26 mouse cellular contexts compared by ENCODE assay signal in the genomic region with DNA sequence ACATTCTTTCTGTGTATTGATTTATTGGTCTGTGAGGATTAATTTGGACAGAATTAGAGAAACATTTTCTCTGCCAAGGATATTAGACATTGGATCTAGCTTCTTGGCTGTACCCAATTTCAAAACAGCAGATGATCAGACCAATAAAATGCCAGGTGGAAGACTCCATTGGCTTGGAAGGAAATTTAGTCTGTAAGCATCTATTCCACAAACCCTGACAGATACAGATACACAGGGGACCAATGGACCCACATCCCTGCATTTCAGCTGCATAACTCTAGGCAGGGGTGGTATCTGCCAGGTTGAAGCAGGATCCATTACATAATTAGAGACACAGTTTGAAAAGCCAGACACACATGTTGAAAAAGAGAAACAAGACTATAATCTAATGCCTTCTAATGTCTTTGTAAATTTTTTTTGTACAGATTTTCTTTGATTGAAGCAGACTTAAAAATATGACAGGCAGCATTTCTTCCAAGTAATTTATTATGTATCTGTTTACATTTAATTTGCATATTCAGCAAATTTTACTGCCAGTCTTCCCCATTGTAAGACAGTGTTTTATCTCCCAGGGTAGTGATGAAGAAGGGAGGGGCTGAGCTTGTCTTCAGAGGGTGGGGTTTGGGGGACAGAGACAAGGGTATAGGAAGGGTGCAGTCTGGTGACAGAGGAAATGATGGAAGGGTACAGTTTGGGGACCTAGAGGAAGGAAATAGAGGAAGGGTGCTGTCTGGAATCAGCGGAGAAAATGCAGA.
DNase-seq lines count a peak whose midpoint lies in the region; ATAC-seq and TF ChIP-seq lines count a peak whose summit lies in the region.
"Had no signal": no experiment of that assay in that cellular context is flagged by ENCODE, and none has a peak within 500 bp of the region (broad histone marks: within the 10 kb centered on the region; RNA-seq: fewer than 3 reads in every experiment).

No protein-coding gene starts in this region.

- no peaks in the 10 kb centered on the region for H3K36me3 ChIP-seq in forebrain, embryonic 14.5 days (ENCODE audit: control insufficient read depth, insufficient read depth, low read length)
- H3K36me3 ChIP-seq in forebrain, embryonic 11.5 days (ENCODE audit: control insufficient read depth, insufficient read depth, low read length), result no peaks in the 10 kb centered on the region
- H3K36me3 ChIP-seq: embryonic facial prominence, embryonic 12.5 days; heart, embryonic 15.5 days; intestine, embryonic 15.5 days; limb, embryonic 15.5 days; midbrain, embryonic 13.5 days had no signal

- H3K27ac ChIP-seq in forebrain, embryonic 14.5 days (ENCODE audit: low read depth, low read length), result no peak overlapping the region; the same call in 1 of the 2 replicates
- no peak overlapping the region for H3K27ac ChIP-seq in forebrain, embryonic 11.5 days (ENCODE audit: low read depth, low read length)
- H3K27ac ChIP-seq: embryonic facial prominence, embryonic 12.5 days; heart, embryonic 15.5 days; intestine, embryonic 15.5 days; limb, embryonic 15.5 days; liver, embryonic 14.5 days; midbrain, embryonic 13.5 days; stomach, postnatal 0 days had no signal

- DNase-seq in forebrain, embryonic 14.5 days (ENCODE audit: low spot score), result peak; percentile 23
- no peak for DNase-seq in forebrain, embryonic 11.5 days (ENCODE audit: low spot score)
- DNase-seq in layer of hippocampus, adult 11-12 months (ENCODE audit: low spot score), result peak; percentile 13
- no peak for DNase-seq in layer of hippocampus, postnatal 36 days
- peak; percentile 38 for DNase-seq in brain, embryonic 14.5 days (ENCODE audit: low read depth)
- DNase-seq in layer of hippocampus, adult 9-11 months, result peak; percentile 53
- no peak for DNase-seq in cerebellum, adult 9-11 months
- no peak for DNase-seq in adrenal gland, postnatal 25 days
- DNase-seq: cerebellum, adult 18-20 months; cerebellum, postnatal 25 days; heart, postnatal 36 days; kidney, adult 8-10 months; kidney, postnatal 25 days; left cerebral cortex, postnatal 4 days; lung, embryonic 14.5 days; right cerebral cortex, postnatal 14 days; thymus, adult 2 months; thymus, postnatal 4 days had no signal

- no peaks in the 10 kb centered on the region for H3K4me1 ChIP-seq in forebrain, embryonic 14.5 days (ENCODE audit: control insufficient read depth, insufficient read depth, low read length)
- H3K4me1 ChIP-seq in forebrain, embryonic 11.5 days (replicated peaks; ENCODE audit: control insufficient read depth, insufficient read depth, low read length), result no peaks in the 10 kb centered on the region
- H3K4me1 ChIP-seq: embryonic facial prominence, embryonic 12.5 days; heart, embryonic 15.5 days; intestine, embryonic 15.5 days; limb, embryonic 15.5 days; megakaryocyte, embryonic 14.5 days; midbrain, embryonic 13.5 days had no signal

- no peaks in the 10 kb centered on the region for H3K9me3 ChIP-seq in forebrain, embryonic 14.5 days (replicated peaks; ENCODE audit: control insufficient read depth, low read length)
- no peaks in the 10 kb centered on the region for H3K9me3 ChIP-seq in forebrain, embryonic 11.5 days (ENCODE audit: control insufficient read depth, low read length)
- H3K9me3 ChIP-seq: embryonic facial prominence, embryonic 12.5 days; heart, embryonic 15.5 days; intestine, embryonic 15.5 days; limb, embryonic 15.5 days; midbrain, embryonic 13.5 days had no signal

- no peak overlapping the region for H3K4me2 ChIP-seq in forebrain, embryonic 14.5 days (ENCODE audit: low read length)
- H3K4me2 ChIP-seq in forebrain, embryonic 11.5 days (ENCODE audit: low read depth, low read length, severe bottlenecking), result no peak overlapping the region
- H3K4me2 ChIP-seq: embryonic facial prominence, embryonic 12.5 days; heart, embryonic 15.5 days; intestine, embryonic 15.5 days; limb, embryonic 15.5 days; lung, embryonic 14.5 days; midbrain, embryonic 13.5 days had no signal

- no peak overlapping the region for H3K4me3 ChIP-seq in forebrain, embryonic 14.5 days (ENCODE audit: low read depth, low read length)
- H3K4me3 ChIP-seq in forebrain, embryonic 11.5 days (ENCODE audit: low read depth, low read length), result no peak overlapping the region
- H3K4me3 ChIP-seq: embryonic facial prominence, embryonic 12.5 days; heart, embryonic 15.5 days; intestine, embryonic 15.5 days; limb, embryonic 15.5 days; megakaryocyte, embryonic 14.5 days; midbrain, embryonic 13.5 days had no signal

- no peak overlapping the region for H3K9ac ChIP-seq in forebrain, embryonic 14.5 days (ENCODE audit: low read length)
- H3K9ac ChIP-seq in forebrain, embryonic 11.5 days (ENCODE audit: low read length), result no peak overlapping the region
- H3K9ac ChIP-seq: embryonic facial prominence, embryonic 12.5 days; heart, embryonic 15.5 days; intestine, embryonic 15.5 days; limb, embryonic 15.5 days; liver, embryonic 14.5 days; lung, embryonic 14.5 days; midbrain, embryonic 13.5 days had no signal

- no peak for TF ChIP-seq POLR2A in brain, embryonic 14.5 days (IDR thresholded peaks at IDR 0.05; ENCODE audit: borderline replicate concordance, extremely low read depth, insufficient read depth, insufficient read length, poor library complexity, severe bottlenecking)

- 94% methylated on average over 1 of the region's 1 CpGs for WGBS in forebrain, embryonic 14.5 days
- WGBS in forebrain, embryonic 11.5 days, result 79% methylated on average over 1 of the region's 1 CpGs

- H3K27me3 ChIP-seq in forebrain, embryonic 14.5 days (replicated peaks; ENCODE audit: control insufficient read depth, insufficient read depth, low read length), result no peaks in the 10 kb centered on the region
- no peaks in the 10 kb centered on the region for H3K27me3 ChIP-seq in forebrain, embryonic 11.5 days (ENCODE audit: control insufficient read depth, insufficient read depth, low read length)
- H3K27me3 ChIP-seq: embryonic facial prominence, embryonic 12.5 days; heart, embryonic 15.5 days; intestine, embryonic 15.5 days; limb, embryonic 15.5 days; megakaryocyte, embryonic 14.5 days; midbrain, embryonic 13.5 days had no signal

- peak; percentile 57; the same call in 1 of the 2 replicates for ATAC-seq in forebrain, embryonic 14.5 days
- no peak for ATAC-seq in forebrain, embryonic 11.5 days (replicated peaks; ENCODE audit: low FRiP score)
- ATAC-seq: intestine, embryonic 15.5 days; midbrain, embryonic 13.5 days had no signal

- no peak for TF ChIP-seq CTCF in brain, embryonic 14.5 days (IDR thresholded peaks at IDR 0.05; ENCODE audit: borderline replicate concordance, extremely low read depth, insufficient read depth, insufficient read length)

Comparison
In these comparisons a context has a peak if more than half of its experiments do, and no peak if none do; other contexts are left out.
1. DNase-seq: peak in forebrain, embryonic 14.5 days (single experiment), layer of hippocampus, adult 11-12 months (single experiment), brain, embryonic 14.5 days (single experiment) and layer of hippocampus, adult 9-11 months (single experiment); none in forebrain, embryonic 11.5 days (single experiment), layer of hippocampus, postnatal 36 days (0 of 2), cerebellum, adult 9-11 months (single experiment) and adrenal gland, postnatal 25 days (single experiment).